Mouse (Mus musculus): ENCODE data around the gene Polr2b. TPM values are rescaled to one million over a fixed set of nuclear protein-coding genes. Genes with fewer than 3 reads are reported as not detected.

Polr2b gene
- total RNA-seq, 2 experiments from 2014 or later = 33.3 to 36.2 TPM

DNA sequence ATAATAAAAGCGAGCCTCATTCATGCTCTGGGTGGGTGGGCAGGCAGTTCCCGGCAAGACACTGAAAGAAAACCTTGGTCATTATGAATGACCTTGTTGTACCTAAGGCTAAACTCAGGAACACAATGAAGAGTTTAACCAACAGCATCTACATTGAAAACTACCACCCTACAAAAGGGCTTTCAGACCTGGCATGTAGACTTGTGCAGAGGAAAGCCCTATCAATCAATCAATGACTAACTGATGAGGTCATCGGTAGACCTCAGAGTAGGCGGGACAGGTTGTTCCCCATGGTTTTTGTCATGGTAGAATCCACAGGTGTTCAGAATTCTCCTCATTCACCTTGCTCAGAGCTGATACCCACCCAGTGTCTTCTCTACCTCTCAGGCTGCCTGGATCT, 50.0 kb downstream of the Polr2b start:
- intact Hi-C loops (cut with DNase I) = loop anchor here (5.0 to 10.0 kb wide), 2 partner anchors 47 to 215 kb away; partner anchors contain the start of gene Igfbp7
- DNase-seq = no peak

DNA sequence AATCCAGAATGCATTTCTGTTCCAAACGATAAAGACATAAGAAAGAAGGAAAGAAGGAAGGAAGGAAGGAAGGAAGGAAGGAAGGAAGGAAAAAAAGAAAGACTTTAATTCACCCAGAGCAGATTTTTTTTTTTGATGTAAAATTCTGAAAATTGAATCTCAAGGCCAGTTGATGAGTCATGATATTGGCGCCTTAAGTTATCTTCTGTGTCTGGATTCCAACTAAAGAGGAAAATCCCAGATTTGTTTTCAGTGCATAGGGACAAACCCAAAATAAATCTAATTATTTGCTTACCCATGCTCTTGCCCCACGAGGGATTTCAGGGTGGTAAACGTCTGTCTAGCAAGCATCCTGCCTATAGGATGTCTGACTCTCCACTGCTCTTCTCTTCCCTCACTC, 51.1 kb downstream of the Polr2b start:
- intact Hi-C loops (cut with DNase I) = no loop called here
- DNase-seq = no peak

DNA sequence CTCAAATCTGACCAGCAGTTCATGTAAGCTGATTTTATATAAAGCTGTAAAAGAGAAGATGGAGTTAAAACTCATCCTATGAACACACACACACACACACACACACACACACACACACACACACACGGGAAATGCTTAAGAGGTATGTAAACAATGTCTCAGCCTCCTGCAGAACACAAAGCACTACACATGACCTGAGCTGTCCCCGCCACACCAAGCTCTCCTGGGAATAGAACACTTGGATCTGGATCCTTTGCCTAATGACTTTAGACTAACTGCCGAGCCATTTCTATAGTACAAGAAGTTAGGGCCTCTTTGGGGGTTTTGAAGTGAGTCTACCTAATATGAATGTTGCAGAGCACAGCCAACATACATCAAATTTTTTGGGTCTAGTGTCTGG, 52.2 kb downstream of the Polr2b start:
- intact Hi-C loops (cut with DNase I) = no loop called here
- no peak for DNase-seq

DNA sequence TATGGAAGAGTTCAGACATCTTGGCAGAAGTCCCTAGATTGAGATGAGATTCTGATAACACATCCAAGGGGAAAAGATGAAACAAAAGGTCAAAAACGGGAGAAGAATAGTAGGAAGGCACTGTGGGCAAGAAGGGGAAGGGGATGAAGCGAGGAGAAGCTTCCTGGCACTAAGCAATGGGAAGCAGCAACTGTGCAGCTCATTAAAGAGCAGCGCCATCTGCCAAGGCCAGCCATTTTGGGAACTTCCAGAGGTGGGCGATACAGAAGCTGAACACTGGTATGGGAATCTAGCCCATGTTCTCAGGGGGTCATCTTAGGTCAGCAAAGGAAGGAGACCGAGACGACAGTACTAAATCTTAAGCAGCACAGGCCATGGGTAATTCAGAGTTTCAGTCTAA, 53.7 kb downstream of the Polr2b start:
- DNase-seq = no peak
- intact Hi-C loops (cut with DNase I) = no loop called here

DNA sequence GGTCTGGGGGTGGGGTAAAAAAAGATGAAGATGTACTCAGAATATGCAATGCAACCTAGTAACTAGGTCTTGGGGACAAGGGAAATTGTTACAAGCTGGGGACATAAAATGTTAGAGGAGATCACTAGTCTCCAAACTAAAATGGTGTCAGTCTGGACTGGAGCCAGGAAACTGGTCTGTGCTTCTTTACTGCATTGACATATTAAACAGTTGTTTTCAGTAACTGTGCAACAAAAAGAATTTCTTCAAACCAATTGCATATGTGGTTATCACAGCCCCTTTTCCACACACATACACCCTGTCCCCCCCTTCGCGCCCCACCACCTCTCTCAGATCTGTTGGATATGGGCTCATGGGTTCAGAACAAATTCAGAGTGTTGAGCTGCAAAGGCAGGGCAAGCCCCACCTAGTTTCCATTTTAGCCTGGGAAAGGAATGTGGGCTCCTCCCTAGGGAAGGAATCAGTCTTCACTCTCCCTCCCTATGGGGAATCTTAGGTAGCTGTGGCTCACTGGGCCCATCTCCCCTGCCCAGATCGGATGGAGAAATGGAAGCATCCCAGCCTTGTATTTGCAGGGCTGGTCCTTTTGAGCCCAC, 54.6 kb downstream of the Polr2b start:
- intact Hi-C loops (cut with DNase I) = no loop called here

DNA sequence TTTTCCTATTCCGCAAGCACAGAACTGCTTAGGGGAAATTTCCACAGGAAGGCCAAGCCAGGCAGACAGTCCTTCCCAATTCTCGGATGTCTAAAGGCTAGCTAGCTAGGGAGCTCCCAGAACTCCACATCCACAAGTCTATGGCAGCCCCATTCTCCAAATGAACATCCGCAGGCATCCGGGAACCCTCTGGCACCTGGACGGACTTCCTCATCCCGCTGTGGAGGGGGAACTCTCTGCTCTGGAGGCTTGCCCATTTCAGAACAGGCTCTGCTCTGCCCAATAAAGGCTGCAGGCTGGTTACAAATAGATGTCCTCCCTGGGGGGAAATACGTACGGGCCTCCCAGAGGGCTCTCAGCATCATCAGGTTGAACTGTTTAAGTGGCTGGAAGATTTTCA, 56.4 kb downstream of the Polr2b start:
- intact Hi-C loops (cut with DNase I) = loop anchor here (2.0 kb wide), 1 partner anchor 26 kb away; no protein-coding TSS in a partner anchor
- peak in 1 of 2 experiments; percentile 55 for DNase-seq

More for the DNA sequence above, 54.6 kb downstream of the Polr2b start:
- DNase-seq = no peak

DNA sequence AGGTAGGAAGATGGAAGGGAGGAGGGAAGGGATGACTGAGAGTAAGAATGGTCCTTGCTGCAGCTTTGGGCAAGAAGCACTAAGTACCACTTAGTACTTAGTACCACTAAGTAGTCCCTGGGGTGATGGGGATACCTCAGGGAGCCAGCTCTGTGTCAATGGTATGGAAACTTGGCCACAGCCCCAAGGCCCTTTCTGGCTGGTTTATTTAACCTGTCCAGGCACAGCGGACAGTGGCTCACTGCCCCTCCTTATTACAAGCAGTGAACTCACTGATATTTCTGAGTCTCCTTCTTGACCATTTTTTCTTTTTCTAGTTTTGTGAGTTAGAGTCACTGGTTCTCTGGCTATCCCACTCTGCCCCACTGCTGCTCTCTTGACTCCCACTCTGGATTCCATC, 57.2 kb downstream of the Polr2b start:
- DNase-seq = no peak
- intact Hi-C loops (cut with DNase I) = loop anchor here (2.0 kb wide), 1 partner anchor 26 kb away; no protein-coding TSS in a partner anchor

DNA sequence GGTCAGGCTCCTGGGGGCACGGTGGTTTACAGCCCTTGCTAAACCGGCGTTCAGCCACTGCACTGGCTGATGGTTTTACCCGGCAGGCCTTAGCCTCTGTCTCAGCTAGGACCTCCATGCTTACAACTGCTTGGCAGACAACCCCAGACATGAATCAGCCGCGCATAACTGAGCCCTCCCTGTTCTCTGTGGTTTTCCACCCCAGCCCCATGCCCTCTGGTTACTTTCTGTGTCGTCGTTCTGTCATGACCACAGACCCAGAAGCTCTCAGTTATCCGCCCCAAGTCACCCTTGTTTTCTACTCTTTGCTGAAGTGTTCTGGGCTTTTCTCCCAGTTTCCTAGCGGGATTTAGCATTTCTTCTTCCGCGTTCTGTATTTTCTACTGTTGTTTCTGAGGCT, 57.7 kb downstream of the Polr2b start:
- DNase-seq = peak in 1 of 2 experiments; percentile 47
- intact Hi-C loops (cut with DNase I) = loop anchor here (2.0 kb wide), 1 partner anchor 25 kb away; no protein-coding TSS in a partner anchor

DNA sequence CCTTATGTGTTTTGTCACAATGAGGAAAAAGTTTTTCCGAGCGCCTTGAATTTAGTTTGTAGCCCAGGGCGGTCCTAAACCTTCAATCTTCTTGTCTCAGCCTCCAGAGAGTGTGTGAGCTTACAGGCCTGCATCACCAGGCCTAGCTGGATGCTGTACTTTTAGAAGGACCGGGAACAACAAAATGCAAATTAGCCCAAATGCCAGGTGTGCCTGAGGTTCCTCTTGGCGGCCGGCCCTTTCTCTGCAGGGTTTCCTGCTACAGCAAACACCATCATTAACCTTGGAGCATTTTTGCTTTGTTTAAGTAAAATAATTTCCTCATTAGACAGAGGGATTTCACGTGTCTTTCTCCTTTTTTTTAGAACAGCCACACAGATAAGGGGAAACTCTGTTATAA, 58.2 kb downstream of the Polr2b start:
- no peak for DNase-seq
- intact Hi-C loops (cut with DNase I) = no loop called here

DNA sequence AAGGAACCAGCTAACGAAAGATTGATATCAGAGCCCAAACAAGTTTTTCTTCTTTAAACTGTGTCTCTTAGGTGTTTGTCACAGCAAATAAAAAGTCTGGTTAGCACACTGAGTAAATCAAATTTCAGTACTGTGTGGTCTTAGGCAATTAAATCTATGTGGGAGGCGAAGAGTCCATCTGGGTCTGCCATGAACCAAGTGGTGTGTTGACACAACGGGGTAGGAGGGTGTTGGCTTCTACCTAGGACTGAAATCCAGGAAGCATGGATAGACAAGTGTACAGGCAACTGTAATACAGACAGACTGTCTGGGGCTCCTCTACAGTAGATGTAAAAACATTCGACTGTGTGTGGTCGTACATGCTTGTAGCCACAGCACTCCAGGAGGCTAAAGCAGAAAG, 59.4 kb downstream of the Polr2b start:
- intact Hi-C loops (cut with DNase I) = no loop called here
- DNase-seq = no peak

DNA sequence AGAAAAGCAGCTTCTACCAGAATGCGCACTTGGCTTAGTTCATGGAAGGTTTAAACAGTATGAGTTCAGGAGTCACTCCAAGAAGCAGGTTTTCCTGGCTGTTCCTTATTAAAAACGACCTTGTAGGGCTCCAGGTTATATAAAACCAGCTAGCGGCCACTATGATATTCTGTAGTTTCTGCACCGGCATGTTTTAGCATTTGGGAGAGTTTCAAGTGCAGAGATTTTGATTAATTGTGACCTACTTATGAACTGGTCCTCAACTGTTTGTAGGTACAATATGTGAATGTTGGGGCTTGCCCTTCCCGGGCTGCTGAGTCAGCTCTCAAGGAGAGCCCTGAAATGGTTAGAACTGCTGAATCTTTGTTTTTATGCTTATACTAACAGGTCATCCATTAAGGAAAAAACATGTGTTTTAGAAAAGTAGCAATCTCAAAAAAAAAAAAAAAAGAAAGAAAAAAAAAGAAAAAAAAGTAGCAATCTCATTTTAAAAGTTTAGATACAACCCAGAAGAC, 60.5 kb downstream of the Polr2b start:
- no peak for DNase-seq

DNA sequence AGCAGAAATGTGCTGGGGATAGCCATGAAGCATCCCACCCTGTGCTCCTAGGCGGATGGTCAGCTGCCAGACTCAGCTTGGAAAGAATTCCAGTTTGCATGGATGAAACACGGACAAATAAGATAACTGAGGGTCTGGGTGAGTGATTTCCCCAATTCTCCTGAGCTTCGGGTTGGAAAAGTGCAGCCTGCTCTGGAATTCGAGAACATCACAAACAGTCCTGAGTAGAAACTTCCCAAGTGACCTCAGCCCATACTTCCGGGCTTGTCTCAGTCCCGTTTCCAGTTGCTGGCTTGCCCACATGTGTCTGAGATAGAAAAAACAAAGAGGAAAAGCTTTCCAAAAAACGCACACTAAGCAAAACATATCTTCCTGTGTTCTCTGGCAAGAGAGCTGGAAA, 62.3 kb downstream of the Polr2b start:
- DNase-seq = peak; percentile 73 to 76
- intact Hi-C loops (cut with DNase I) = no loop called here

More for the DNA sequence above, 60.5 kb downstream of the Polr2b start:
- intact Hi-C loops (cut with DNase I) = no loop called here

DNA sequence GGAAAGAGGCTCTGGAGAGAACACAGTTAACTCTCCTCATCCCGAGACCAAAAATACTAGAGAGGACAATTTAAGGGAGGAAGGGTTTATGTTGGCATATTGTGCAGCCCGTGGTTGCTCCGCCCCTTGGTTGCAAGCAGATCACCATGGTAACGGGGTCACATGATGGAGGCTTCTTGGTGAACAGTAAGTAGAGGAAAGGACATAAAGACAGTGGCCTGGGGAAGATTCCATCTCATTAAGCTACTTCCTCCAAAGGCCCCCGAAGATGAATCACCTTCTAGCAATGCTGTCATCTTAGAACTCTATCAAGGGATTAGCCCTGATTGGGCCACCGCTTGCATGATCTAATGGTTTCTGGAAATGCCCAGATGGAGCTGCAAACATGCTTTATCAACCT, 62.8 kb downstream of the Polr2b start:
- intact Hi-C loops (cut with DNase I) = no loop called here
- peak; percentile 63 to 67 for DNase-seq

DNA sequence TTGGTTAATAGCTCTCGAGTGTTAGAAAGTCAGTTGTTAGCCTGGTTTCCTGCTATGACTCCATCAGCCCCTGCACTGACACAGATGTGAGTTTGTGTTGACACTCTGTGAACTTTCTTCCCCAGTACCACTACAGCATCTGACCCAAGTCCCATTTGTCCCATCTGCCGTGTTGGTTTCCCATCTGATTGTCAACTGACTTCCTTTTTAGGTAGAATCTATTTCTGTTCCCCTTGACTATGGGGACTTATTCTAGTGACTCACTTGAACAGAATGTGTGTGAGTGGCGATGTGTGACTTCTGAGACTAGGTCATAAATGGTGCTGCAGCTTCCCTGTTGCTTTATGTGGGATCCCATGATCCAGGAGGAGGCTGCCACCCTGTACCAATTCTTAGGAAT, 65.0 kb downstream of the Polr2b start:
- intact Hi-C loops (cut with DNase I) = no loop called here

DNA sequence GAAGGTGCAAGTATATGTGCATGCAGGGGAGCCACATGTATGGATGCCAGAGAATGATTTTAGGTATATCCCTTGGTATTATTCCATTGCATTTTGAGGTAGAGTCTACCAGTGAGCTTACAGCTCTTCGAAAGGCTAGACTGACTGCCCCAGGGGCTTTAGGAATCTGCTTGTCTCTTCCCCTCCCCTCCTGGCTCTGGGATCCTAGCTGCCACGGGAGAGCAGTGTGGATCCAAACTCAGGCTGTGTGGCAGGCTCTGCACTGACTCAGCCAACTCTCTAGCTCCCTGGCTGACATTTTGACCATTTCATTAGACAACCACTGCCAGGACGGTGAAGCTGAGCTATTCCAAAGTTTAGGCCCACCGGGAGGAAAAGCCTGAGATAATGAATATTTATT, 65.6 kb downstream of the Polr2b start:
- intact Hi-C loops (cut with DNase I) = no loop called here
- no peak for DNase-seq

More for the DNA sequence above, 65.0 kb downstream of the Polr2b start:
- no peak for DNase-seq

DNA sequence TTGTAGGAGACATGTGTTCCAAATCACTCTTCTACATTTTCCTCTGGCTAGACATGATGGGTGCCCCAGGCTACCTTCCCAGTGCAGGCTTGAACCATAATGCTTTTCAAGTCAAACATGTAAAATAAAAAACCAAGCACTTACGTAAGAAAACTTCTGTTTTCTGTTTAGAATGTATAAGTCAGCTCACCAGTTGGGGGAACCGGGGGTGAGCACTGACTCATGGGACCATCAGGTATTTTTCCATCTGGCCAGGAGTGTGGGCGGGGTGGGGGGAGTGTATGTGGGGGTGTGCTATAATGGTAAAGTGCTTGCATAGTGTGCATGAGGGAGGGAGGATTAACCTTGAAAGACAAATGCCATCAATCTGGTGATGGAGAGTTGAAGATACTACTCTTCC, 68.1 kb downstream of the Polr2b start:
- DNase-seq = no peak
- intact Hi-C loops (cut with DNase I) = no loop called here

DNA sequence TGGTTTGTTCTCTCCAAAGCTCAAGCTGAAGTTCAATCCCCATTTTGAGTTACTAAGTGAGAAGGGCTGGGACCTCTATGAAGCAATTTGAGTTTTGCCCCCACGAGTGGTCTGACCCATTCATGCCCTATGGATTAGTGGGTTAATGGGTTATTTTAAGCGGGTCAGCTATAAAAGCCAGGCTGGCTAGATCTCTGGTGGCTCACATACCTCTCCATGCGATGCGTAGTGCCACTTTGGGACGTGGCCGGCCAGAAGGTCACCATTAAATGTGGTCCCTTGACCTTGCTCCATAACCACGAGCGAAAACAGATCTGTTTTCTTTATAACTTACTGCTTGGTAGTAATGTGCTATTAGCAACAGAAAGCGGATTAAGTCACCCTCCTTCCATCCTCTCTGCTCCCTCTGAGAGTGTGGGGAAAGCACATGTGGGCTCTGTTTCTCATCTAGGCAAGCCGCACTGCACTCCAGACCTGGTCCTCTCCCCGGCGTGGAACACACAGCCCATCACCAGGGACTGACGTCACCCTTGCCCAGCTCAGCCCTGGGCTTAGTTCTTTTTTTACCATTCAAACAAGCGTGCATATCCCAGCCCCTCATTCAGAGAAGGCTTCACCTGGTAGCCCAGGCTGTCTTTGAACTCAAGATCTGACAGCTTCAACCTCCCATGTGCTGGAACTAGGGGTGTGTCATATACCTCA, 69.6 kb downstream of the Polr2b start:
- intact Hi-C loops (cut with DNase I) = no loop called here
- DNase-seq = no peak

DNA sequence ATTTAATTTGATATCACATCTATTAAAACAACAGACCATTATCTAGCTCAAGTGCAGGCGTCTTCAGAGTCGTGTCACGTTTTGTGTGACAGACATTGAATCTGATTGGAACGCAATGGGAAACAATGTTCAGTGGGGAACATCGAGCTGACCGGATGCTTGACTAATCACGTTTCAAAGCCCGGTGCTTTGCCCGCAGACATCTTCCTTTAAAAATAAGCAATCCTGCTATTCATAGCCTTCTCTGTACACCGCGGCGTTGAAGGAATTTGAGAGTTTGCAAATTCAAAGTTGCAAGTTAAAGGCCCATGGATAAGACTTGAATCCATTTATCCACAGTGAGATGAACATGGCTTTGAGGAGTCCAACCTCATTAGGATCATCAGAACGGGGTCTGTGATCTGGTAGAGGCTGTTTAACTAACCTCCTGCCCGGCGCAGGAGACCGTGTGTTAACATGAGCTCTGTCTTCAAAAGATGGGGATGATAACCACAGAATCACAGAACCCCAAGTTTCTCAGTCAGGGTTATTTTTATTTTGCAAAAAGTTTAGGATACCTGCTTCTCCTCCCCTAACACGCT, 70.5 kb downstream of the Polr2b start:
- intact Hi-C loops (cut with DNase I) = no loop called here
- DNase-seq = no peak

DNA sequence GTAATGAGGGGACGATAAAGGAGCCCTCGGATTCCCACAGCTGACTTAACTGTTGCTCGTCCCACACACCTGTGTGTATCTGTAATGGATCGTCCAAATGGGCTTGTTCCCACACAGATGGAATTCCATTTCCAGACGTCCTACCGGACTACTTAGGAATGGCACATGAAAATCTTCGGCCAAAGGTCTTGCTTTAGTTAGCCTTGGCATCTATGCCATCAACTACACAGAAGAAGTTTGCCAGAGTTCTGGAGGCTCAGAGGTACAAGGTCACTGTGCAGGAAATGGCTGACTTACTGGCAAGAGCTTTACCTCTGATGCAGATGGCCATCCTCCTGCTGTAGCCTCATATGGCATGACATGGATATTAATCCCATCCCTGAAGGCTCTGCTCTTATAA, 71.3 kb downstream of the Polr2b start:
- intact Hi-C loops (cut with DNase I) = no loop called here
- no peak for DNase-seq

DNA sequence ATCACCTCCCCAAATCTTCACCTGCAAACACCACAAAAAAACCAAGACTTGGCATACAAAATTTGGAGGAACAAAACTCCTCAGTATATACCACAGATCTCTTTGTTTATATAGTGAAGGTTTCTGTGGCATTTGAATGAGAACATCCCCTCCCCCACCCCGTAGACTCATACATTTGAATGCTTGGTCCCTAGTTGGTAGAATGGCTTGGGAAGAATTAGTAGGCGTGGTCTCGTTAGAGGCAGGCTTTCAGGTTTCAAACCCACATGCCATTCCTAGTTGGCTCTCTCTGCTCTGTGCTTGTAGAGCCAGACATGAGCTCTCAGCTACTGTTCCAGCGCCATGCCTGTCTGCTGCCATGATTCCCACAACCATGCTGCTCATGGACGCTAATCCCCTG, 71.7 kb downstream of the Polr2b start:
- intact Hi-C loops (cut with DNase I) = no loop called here

DNA sequence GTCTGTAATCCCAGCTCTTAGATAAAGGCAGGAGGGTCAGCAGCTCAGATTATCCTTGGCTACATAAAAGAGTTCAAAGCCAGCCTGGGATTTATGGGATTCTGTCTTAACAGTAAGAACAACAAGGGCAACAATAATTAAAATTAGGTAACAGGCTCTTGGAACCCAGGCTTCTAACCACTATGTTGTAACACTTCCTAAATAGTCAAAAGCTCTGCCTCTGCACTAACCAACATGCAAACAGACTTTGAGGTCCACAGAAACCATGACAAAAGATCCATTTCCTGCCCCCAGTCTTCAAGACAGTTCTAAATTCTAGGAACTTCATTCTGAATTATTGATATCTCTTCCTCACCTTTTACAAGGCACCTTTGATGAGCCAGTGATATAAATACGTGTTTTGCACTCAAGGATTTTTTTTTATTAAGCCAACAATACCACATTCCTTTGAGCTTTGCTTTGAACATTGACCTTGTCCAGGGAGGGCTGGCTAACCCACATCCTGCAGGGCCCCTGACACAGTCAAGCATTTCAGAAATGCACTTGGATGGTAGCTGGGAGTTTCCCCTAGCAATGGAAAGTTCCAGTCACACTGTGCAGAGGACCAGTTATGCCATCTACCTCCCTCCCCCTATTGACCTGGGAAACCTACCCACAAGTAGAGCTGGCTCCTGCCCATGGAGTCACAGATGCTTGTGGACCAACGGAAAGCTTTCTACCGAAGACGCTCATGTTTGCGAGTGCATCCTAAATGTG, 74.0 kb downstream of the Polr2b start:
- intact Hi-C loops (cut with DNase I) = no loop called here
- DNase-seq = no peak

More for the DNA sequence above, 71.7 kb downstream of the Polr2b start:
- no peak for DNase-seq

Data from heart, postnatal 10 days (tissue).